Mouse (Mus musculus): ENCODE data around the gene Grik1. TPM values are rescaled to one million over a fixed set of nuclear protein-coding genes. Genes with fewer than 3 reads are reported as not detected.

The Grik1 gene
- polyA plus RNA-seq, 1 experiment from 2014 or later: 4.3 TPM

DNA sequence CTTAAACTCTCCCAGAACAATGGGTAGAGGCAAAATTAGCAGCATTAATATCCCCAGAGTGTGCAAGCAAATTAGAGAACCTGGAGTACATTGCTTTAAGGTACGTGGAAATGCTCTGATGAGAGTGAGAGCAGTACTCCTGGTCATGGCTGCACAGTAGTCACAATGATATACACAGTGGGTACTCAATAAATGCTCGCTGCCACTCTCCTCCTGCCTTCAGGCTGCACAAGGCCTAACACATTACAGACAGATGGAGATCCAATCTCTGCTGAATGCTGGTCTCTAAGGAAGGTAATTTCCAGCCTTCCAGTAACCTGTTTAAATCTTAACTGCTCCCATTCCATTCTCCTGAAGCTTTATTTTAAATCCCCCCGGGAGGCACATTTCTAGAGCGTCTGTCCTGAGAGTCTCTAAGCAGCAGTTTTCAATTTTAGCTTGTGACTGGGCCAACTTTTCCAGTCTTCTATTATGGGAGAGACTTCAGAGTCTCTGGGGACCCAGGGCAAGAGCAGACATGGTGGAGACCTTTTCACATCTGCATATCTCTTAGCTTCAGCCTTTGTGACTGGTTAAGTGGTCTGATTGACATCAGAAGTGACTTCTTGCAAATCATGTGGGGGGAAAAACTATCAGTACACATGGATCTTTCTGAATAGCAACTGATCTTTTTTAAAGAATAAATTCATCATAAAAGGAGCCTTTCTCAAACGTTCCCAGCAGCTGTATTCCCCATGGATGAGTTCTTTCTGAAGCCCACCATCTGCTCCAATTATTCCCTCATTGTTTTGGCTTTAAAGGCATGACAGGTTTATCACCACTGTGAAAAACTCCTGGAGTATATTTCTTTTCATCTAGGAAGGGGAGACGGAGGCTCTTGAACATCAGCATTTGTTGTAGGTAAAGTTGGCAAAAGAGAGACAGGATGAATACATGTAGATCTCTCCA lies 373.6 kb downstream of the Grik1 start:
- Histone ChIP-seq H3K4me2 (replicated peaks) (no peak overlapping the region), H3K4me1 (peaks cover 9% of the 10 kb centered on the region), H3K9me3 (no peaks in the 10 kb centered on the region), H3K27me3 (no peaks in the 10 kb centered on the region), H3K9ac (no peak overlapping the region), H3K4me3 (no peak overlapping the region), H3K36me3 (no peaks in the 10 kb centered on the region), H3K27ac (peak overlapping the region; percentile 73)
- ATAC-seq (ENCODE audit: insufficient number of reproducible peaks, insufficient read depth, low FRiP score, low TSS enrichment): no peak
- 31% methylated on average over 6 of the region's 6 CpGs for WGBS

DNA sequence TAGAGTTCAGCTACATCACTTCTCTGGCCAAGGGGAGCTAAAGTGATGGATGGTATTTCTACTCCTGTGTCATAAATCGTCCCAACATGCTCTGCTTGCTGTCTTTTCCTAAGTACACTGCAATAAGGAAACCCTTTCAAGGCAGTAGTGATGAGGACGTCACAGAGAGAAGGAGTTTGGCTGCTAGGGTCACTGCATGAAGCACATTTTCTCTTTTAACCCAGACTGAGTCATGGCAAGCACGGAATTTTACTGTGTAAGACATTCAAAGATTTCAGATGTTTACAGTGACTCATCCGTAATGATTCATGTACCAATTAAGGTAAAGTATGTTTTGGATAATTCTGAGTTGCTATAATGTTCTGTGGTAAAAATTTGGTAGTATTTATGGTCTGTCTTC lies 374.9 kb downstream of the Grik1 start:
- Histone ChIP-seq H3K4me1 (peaks cover 9% of the 10 kb centered on the region), H3K27ac (no peak overlapping the region), H3K9me3 (no peaks in the 10 kb centered on the region), H3K9ac (no peak overlapping the region), H3K4me2 (replicated peaks) (no peak overlapping the region), H3K36me3 (no peaks in the 10 kb centered on the region), H3K4me3 (no peak overlapping the region), H3K27me3 (no peaks in the 10 kb centered on the region)
- 80% methylated on average over 4 of the region's 4 CpGs for WGBS
- no peak for ATAC-seq (ENCODE audit: insufficient number of reproducible peaks, insufficient read depth, low FRiP score, low TSS enrichment)

DNA sequence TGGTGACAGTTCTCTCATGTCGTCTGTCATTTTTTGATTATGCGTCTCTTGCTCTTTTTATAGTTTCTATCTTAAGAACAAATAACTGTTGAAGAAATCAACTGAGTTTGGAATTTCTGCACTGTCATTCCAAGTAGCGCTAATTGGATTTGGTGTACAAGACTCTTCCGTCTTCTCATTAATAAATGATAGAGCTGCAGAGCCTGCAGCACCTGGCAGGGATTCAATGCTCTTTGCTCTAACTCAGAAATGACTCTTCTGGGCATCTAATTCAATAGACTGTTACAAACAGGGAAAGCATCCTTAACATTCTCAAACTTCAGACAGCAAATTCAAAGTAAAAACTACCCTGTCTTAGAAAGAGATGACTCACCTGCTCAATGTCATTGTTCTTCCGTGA lies 376.3 kb downstream of the Grik1 start:
- no peak overlapping the region for H3K4me2 ChIP-seq (replicated peaks)
- ATAC-seq (ENCODE audit: insufficient number of reproducible peaks, insufficient read depth, low FRiP score, low TSS enrichment): no peak
- no peak overlapping the region for H3K27ac ChIP-seq
- H3K4me3 ChIP-seq: no peak overlapping the region
- no peaks in the 10 kb centered on the region for H3K36me3 ChIP-seq
- H3K9ac ChIP-seq: no peak overlapping the region
- no peaks in the 10 kb centered on the region for H3K9me3 ChIP-seq
- H3K4me1 ChIP-seq: peaks cover 9% of the 10 kb centered on the region
- no peaks in the 10 kb centered on the region for H3K27me3 ChIP-seq
- WGBS: 88% methylated on average over 5 of the region's 5 CpGs

DNA sequence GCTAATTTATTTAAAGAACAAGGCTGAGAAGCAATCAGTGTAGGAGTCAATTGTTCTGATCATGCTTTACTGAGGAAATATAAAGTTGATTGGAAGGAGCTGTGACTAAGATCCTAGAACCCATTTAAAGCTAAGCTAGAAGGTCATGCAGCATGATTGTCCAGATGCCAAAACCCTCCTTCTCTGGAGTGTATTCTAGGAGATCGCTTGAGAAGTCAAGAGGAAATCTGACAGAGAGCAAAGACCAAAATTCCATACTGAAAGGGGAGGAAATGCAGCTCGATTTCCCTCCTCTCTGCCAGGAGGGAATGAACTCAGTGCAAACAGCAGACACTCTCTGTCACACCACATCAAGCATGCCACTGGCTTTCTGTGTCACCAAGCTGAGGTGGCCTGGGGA lies 378.9 kb downstream of the Grik1 start:
- Histone ChIP-seq H3K27ac (no peak overlapping the region), H3K9ac (no peak overlapping the region), H3K9me3 (no peaks in the 10 kb centered on the region), H3K4me2 (replicated peaks) (no peak overlapping the region), H3K27me3 (no peaks in the 10 kb centered on the region), H3K4me1 (no peaks in the 10 kb centered on the region; the same call in 1 of the 2 replicates), H3K36me3 (no peaks in the 10 kb centered on the region), H3K4me3 (no peak overlapping the region)
- ATAC-seq (ENCODE audit: insufficient number of reproducible peaks, insufficient read depth, low FRiP score, low TSS enrichment): no peak
- WGBS: 41% methylated on average over 2 of the region's 2 CpGs

DNA sequence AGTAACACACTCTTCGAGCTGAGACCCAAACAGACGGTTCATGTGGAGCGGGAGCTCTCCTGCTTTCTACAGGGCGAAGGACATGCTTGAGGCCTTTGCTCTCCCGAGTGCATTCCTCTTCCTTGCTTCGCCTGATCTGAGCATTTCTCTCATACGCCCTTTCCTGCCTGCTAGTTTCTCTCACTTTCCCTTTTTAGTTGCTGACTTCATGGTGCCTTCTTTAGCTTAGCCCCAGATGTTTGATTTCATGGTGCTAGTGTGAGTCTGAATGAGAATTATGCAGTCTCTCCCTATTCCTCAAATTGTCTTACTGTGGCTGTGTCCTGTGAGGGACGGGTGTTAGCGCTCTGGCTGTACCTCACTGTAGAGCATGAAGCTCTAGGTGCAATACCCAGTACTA lies 388.0 kb downstream of the Grik1 start:
- Histone ChIP-seq H3K9ac (no peak overlapping the region), H3K4me1 (no peaks in the 10 kb centered on the region), H3K4me3 (no peak overlapping the region), H3K27me3 (no peaks in the 10 kb centered on the region), H3K36me3 (no peaks in the 10 kb centered on the region), H3K4me2 (replicated peaks) (no peak overlapping the region), H3K27ac (no peak overlapping the region), H3K9me3 (no peaks in the 10 kb centered on the region)
- no peak for ATAC-seq (ENCODE audit: insufficient number of reproducible peaks, insufficient read depth, low FRiP score, low TSS enrichment)
- WGBS: 74% methylated on average over 9 of the region's 9 CpGs

DNA sequence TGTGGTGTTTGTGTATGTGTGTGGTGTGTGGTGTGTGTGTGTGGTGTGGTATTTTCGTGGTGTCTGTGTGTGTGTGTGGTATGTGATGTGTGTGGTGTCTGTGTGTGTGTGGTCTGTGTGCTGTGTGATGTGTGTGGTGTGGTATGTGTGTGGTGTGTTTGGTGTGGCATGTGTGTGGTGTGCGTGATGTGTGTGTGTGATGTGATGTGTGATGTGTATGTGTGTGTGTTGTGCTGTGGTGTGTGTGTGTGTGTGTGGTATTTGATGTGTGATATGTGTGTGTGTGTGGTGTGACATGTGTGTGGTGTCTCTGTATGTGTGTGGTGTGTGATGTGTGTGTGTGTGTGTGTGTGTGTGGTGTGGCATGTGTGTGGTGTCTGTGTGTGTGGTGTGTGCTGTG lies 388.9 kb downstream of the Grik1 start:
- Histone ChIP-seq H3K36me3 (no peaks in the 10 kb centered on the region), H3K4me2 (replicated peaks) (no peak overlapping the region), H3K9me3 (no peaks in the 10 kb centered on the region), H3K4me1 (no peaks in the 10 kb centered on the region), H3K27me3 (no peaks in the 10 kb centered on the region), H3K27ac (no peak overlapping the region), H3K4me3 (no peak overlapping the region), H3K9ac (no peak overlapping the region)
- 87% methylated on average over 2 of the region's 2 CpGs for WGBS
- peak; percentile 41; the same call in 1 of the 2 replicates for ATAC-seq (ENCODE audit: insufficient number of reproducible peaks, insufficient read depth, low FRiP score, low TSS enrichment)

DNA sequence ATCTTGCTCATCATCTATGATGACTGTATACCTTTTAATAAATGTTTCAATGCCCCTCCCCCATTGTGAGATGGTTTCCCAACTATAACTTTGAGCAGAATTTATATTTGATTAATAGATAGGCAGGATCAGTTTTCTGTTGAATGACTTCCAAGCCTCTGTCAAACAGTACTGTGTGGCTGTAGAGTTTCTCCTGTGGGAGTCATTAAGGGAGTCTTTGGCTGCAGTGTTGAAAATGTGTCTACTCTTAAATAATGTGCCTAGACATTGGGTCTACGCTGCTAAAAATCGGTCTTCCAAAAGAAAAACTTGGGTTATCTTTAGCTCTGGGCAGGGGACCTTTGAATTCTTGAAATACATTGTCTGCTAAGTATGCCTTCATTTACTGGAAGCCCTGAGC lies 414.1 kb downstream of the Grik1 start:
- no peaks in the 10 kb centered on the region for H3K27me3 ChIP-seq
- no peak for ATAC-seq (ENCODE audit: insufficient number of reproducible peaks, insufficient read depth, low FRiP score, low TSS enrichment)

DNA sequence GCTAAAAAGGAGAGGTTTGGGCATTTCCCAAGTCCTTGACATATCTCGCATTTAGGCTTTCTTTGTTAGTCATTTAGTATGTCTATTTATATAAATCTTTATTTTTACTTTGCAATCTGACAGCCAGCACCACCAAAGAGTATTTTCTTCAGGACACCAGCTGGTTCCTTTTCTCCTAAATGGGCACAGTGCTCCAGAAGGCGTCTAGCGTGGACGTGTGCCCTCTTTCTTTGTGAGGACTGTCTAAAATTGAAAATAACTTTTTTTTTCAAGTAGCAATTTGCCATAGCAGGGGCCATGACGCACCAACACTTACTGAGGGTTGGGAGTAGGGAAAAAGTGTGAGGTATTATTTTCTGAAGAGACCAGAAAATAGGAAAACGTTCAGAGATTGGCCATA lies 425.5 kb downstream of the Grik1 start:
- ATAC-seq (ENCODE audit: insufficient number of reproducible peaks, insufficient read depth, low FRiP score, low TSS enrichment): no peak

More for the DNA sequence above, 414.1 kb downstream of the Grik1 start:
- no peak overlapping the region for H3K4me3 ChIP-seq
- no peaks in the 10 kb centered on the region for H3K9me3 ChIP-seq
- H3K36me3 ChIP-seq: no peaks in the 10 kb centered on the region
- no peak overlapping the region for H3K9ac ChIP-seq
- H3K27ac ChIP-seq: no peak overlapping the region
- WGBS: 87% methylated on average over 2 of the region's 2 CpGs
- H3K4me1 ChIP-seq: no peaks in the 10 kb centered on the region
- H3K4me2 ChIP-seq (replicated peaks): no peak overlapping the region

DNA sequence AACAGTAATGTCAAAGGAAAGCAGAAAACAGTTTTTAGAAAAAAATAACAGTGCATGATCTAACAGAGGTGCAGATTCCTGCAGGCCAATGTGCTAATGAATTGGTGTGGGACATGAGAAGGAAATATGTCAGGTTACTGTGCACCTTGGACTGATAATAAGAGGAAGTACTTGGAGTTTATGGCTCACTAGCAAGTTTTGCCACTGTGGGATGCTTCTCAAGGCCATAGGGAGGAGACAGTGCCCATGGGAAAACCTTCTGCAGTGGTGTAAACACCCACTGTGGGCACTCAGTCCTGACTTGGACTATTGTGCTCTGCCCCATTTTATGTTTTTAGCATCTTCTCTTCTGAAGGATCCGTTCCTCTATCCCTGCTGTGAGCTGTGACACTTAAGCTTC lies 428.3 kb downstream of the Grik1 start:
- Histone ChIP-seq H3K4me1 (no peaks in the 10 kb centered on the region), H3K36me3 (no peaks in the 10 kb centered on the region), H3K27ac (no peak overlapping the region), H3K9ac (no peak overlapping the region), H3K27me3 (no peaks in the 10 kb centered on the region), H3K4me3 (no peak overlapping the region), H3K9me3 (no peaks in the 10 kb centered on the region), H3K4me2 (replicated peaks) (no peak overlapping the region)
- ATAC-seq (ENCODE audit: insufficient number of reproducible peaks, insufficient read depth, low FRiP score, low TSS enrichment): no peak
- 17% methylated on average over 1 of the region's 1 CpGs for WGBS

More for the DNA sequence above, 425.5 kb downstream of the Grik1 start:
- Histone ChIP-seq H3K36me3 (no peaks in the 10 kb centered on the region), H3K9me3 (no peaks in the 10 kb centered on the region), H3K27ac (no peak overlapping the region), H3K27me3 (no peaks in the 10 kb centered on the region), H3K4me3 (no peak overlapping the region), H3K4me2 (replicated peaks) (no peak overlapping the region), H3K9ac (no peak overlapping the region), H3K4me1 (no peaks in the 10 kb centered on the region)
- WGBS: 88% methylated on average over 6 of the region's 6 CpGs

DNA sequence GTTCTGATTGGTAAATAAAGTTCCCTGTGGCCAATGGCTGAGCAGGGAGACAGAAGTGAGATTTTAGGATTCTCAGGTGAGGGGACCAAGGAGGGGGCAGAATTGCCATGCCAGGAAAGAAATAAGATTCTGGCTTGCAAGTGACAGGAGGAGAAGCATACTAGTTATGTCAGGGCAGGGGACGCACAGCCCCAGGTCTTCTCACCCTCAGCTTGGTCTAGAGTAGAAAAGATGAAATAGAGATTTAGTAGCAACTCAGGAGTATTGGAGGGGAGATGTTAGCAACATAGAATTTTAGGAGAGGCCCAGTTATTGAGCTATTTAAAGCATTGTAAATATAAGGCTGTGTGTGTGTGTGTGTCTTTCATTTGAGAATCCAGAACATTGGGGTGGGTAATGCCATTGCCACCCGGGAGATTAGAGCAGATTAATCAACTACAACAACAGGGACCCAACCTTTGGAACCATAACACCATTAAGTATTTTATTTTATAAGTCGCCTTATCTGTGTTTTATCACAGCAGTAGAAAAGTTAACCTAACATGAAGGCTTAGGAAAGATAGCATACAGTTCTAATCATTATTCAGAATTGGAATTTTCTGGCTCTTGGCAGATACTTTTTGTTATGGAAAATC lies 436.5 kb downstream of the Grik1 start:
- Histone ChIP-seq H3K9ac (no peak overlapping the region), H3K9me3 (no peaks in the 10 kb centered on the region), H3K4me3 (no peak overlapping the region), H3K4me2 (replicated peaks) (no peak overlapping the region), H3K27me3 (no peaks in the 10 kb centered on the region), H3K4me1 (no peaks in the 10 kb centered on the region), H3K36me3 (no peaks in the 10 kb centered on the region), H3K27ac (no peak overlapping the region)
- WGBS: 88% methylated on average over 3 of the region's 3 CpGs
- ATAC-seq (ENCODE audit: insufficient number of reproducible peaks, insufficient read depth, low FRiP score, low TSS enrichment): no peak

DNA sequence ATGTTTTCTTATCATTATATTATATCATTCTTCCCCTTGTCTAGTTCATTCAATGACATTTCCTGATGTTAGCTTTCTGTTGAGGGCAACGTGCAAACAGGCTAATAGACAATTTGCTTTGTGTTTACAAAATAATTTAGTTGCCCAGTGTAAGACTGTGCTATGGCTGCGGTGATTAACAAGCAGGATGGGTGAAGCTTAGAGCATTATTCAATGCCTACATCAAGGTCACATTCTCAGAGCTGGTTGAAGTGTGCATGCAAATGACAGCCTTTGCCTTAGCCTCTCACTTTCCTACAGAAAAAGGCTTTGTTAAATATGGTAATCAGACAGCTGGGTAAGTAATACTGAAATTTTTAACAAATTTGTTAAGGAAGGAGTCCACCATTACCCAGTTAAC lies 438.5 kb downstream of the Grik1 start:
- Histone ChIP-seq H3K27me3 (no peaks in the 10 kb centered on the region), H3K27ac (no peak overlapping the region), H3K9ac (no peak overlapping the region), H3K36me3 (no peaks in the 10 kb centered on the region), H3K4me2 (replicated peaks) (no peak overlapping the region), H3K4me1 (no peaks in the 10 kb centered on the region), H3K4me3 (no peak overlapping the region), H3K9me3 (no peaks in the 10 kb centered on the region)
- 82% methylated on average over 2 of the region's 2 CpGs for WGBS
- no peak for ATAC-seq (ENCODE audit: insufficient number of reproducible peaks, insufficient read depth, low FRiP score, low TSS enrichment)

DNA sequence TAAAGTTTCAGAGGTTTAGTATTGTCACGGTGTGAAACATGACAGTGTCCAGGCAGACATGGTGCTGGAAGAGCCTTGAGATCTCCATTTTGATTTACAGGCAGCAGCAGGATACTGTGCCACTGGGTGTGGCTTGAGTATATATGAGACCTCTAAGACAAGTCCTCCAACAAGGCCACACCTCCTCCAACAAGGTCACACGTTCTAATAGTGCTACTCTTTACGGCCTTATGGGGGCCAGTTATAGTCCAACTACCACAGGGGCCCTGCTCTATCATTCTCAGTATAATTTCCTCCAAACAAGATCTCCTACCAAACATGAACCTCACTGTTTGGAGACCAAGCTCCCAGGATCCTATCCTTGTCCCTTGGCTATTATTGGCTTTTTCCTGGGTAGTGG lies 441.3 kb downstream of the Grik1 start:
- Histone ChIP-seq H3K9ac (no peak overlapping the region), H3K4me3 (no peak overlapping the region), H3K36me3 (no peaks in the 10 kb centered on the region), H3K27me3 (no peaks in the 10 kb centered on the region), H3K4me2 (replicated peaks) (no peak overlapping the region), H3K9me3 (no peaks in the 10 kb centered on the region), H3K4me1 (no peaks in the 10 kb centered on the region), H3K27ac (no peak overlapping the region)
- WGBS: 88% methylated on average over 3 of the region's 3 CpGs
- no peak for ATAC-seq (ENCODE audit: insufficient number of reproducible peaks, insufficient read depth, low FRiP score, low TSS enrichment)
